Mouse (Mus musculus): ENCODE measurements at regions not wholly inside any gene's neighbourhood (a gene's known extent, or its start where the extent isn't known, plus 50 kb on each side); places are given as distances from the start of the nearest gene placed in this dataset.

- H3K4me3 ChIP-seq (ENCODE audit: low read length) = no peak overlapping the region
- H3K27ac ChIP-seq (ENCODE audit: low read depth, low read length) = no peak overlapping the region
- no peak overlapping the region for H3K4me2 ChIP-seq (replicated peaks; ENCODE audit: low read depth, low read length)
- 0 out of 2 replicates have a peak, but pooled peaks cover 2% of the 10 kb centered on the region for H3K9me3 ChIP-seq (ENCODE audit: control insufficient read depth, low read length)
- H3K4me1 ChIP-seq (ENCODE audit: control insufficient read depth, insufficient read depth, low read length) = no peaks in the 10 kb centered on the region
- H3K27me3 ChIP-seq (ENCODE audit: control insufficient read depth, insufficient read depth, low read length) = no peaks in the 10 kb centered on the region
- WGBS = 81% methylated on average over 14 of the region's 14 CpGs
- no peak overlapping the region for H3K9ac ChIP-seq (ENCODE audit: low read depth, low read length)
- no peaks in the 10 kb centered on the region for H3K36me3 ChIP-seq (ENCODE audit: control insufficient read depth, insufficient read depth, low read length)
- no peak for ATAC-seq (ENCODE audit: low FRiP score, low TSS enrichment)
Observed at GRCm38 (mm10) chr10:39216142-39216904, 52.7 kb upstream of the Ccn6 start.

GRCm38 (mm10) chr10:39214563-39214962 is 51.0 kb upstream of the Ccn6 start:
- H3K9ac ChIP-seq (ENCODE audit: low read depth, low read length) = no peak overlapping the region
- H3K27me3 ChIP-seq (ENCODE audit: control insufficient read depth, insufficient read depth, low read length) = no peaks in the 10 kb centered on the region
- H3K9me3 ChIP-seq (ENCODE audit: control insufficient read depth, low read length) = 0 out of 2 replicates have a peak, but pooled peaks cover 2% of the 10 kb centered on the region
- H3K4me2 ChIP-seq (replicated peaks; ENCODE audit: low read depth, low read length) = no peak overlapping the region
- no peaks in the 10 kb centered on the region for H3K4me1 ChIP-seq (ENCODE audit: control insufficient read depth, insufficient read depth, low read length)
- no peak for ATAC-seq (ENCODE audit: low FRiP score, low TSS enrichment)
- no peaks in the 10 kb centered on the region for H3K36me3 ChIP-seq (ENCODE audit: control insufficient read depth, insufficient read depth, low read length)
- WGBS = 79% methylated on average over 4 of the region's 4 CpGs
- H3K4me3 ChIP-seq (ENCODE audit: low read length) = no peak overlapping the region
- no peak overlapping the region for H3K27ac ChIP-seq (ENCODE audit: low read depth, low read length)

Data from kidney, embryonic 14.5 days (tissue).